Mouse (Mus musculus) forebrain, postnatal 0 days (tissue): ENCODE results near the gene Gabrr2. TPM values are rescaled to one million over a fixed set of nuclear protein-coding genes. Genes with fewer than 3 reads are reported as not detected.

Experiments
- ATAC-seq: fragments of 200-750 bp; cut with Nextera tagmentation; 2 replicates; pipeline ENCODE4 v1.8.0; 2017; ENCODE audit warnings: mild to moderate bottlenecking, moderate library complexity
- DNase-seq: peaks from one replicate; pipeline ENCODE4 v3.0.0-alpha.2; 2015
- H3K27ac ChIP-seq: fragments of 300-500 bp; sonication (generic); 2 replicates; pipeline ENCODE4 v1.5.1; 2014; ENCODE audit warnings: low read depth, mild to moderate bottlenecking, antibody characterized with exemption, low read length, moderate library complexity, mixed read lengths
- H3K27me3 ChIP-seq: fragments of 300-500 bp; sonication (generic); 2 replicates; pipeline ENCODE4 v1.6.1; 2014; ENCODE audit warnings: mild to moderate bottlenecking, low read length, mixed read lengths; ENCODE audit not compliant: insufficient read depth
- H3K36me3 ChIP-seq: fragments of 300-500 bp; sonication (generic); 2 replicates; pipeline ENCODE4 v1.6.1; 2014; ENCODE audit warnings: mild to moderate bottlenecking, moderate library complexity; ENCODE audit not compliant: insufficient read depth
- H3K4me1 ChIP-seq: fragments of 300-500 bp; sonication (generic); 2 replicates; pipeline ENCODE4 v1.6.1; 2014; ENCODE audit warnings: antibody characterized with exemption; ENCODE audit not compliant: insufficient read depth
- H3K4me2 ChIP-seq: fragments of 300-500 bp; sonication (generic); 2 replicates; pipeline ENCODE4 v1.6.1; 2014; ENCODE audit warnings: low read depth, mild to moderate bottlenecking, moderate library complexity
- H3K4me3 ChIP-seq: fragments of 300-500 bp; sonication (generic); 2 replicates; pipeline ENCODE4 v1.5.1; 2014; ENCODE audit warnings: low read depth, low read length, mixed read lengths
- H3K9ac ChIP-seq: fragments of 300-500 bp; sonication (generic); 2 replicates; pipeline ENCODE4 v1.6.1; 2014; ENCODE audit warnings: mild to moderate bottlenecking
- H3K9me3 ChIP-seq: fragments of 300-500 bp; sonication (generic); 2 replicates; pipeline ENCODE4 v1.6.1; 2016; ENCODE audit warnings: low read length
- CTCF ChIP-seq: sonication (generic); IDR thresholded peaks from 2 replicates; pipeline ENCODE4 v1.5.1; 2016; ENCODE audit warnings: antibody characterized with exemption, control low read depth, low read depth
- WGBS: fragments of 180-500 bp; shearing (Covaris S2); extraction: QIAGEN DNeasy Blood & Tissue Kit; methylation state at CpG from one replicate; pipeline ENCODE4 v1.1.7; 2014; 5-methylcytosine and 5-hydroxymethylcytosine counted together
- polyA plus RNA-seq: library from polyadenylated mRNA; unstranded; fragments of >200 nt; fragmentation: Nextera tagmentation; extraction: Ambion mirVana; gene quantifications from 2 replicates; pipeline ENCODE4 v1.2.1, GENCODE M21; 2015
- total RNA-seq: library from RNA; depleted of rRNA; stranded (reverse); fragments of >200 nt; gene quantifications from 2 replicates; pipeline ENCODE4 v1.2.3, GENCODE M21; 2014

The Gabrr2 gene
- total and polyA plus RNA-seq, 2 experiments from 2014 or later = not detected

DNA sequence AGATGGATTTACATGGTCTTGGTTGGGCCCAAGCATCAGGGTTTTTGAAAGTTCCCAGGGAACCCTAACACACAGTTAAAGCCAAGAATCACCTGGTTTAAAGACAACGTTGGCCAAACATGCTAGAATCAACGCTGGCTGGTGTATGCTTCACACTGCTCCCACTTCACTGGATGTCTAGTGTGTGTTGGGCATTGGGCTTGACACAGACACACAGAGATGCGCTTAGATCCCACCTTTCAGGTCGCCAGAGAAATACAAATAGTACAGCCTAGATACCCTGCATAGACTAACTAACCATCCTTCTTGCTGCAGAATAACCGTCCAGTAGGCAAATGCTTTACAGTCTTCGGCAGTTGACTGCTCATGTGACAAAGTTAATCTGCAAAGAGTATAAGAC is 7.5 kb downstream of the Gabrr2 start:
- H3K27ac ChIP-seq = no peak overlapping the region
- no peak for ATAC-seq
- no peak overlapping the region for H3K4me2 ChIP-seq
- no peaks in the 10 kb centered on the region for H3K4me1 ChIP-seq
- no peaks in the 10 kb centered on the region for H3K27me3 ChIP-seq
- no peak for TF ChIP-seq CTCF
- 90% methylated on average over 6 of the region's 6 CpGs for WGBS
- DNase-seq = no peak
- no peak overlapping the region for H3K9ac ChIP-seq
- no peaks in the 10 kb centered on the region for H3K9me3 ChIP-seq
- H3K36me3 ChIP-seq = no peaks in the 10 kb centered on the region
- H3K4me3 ChIP-seq = no peak overlapping the region

DNA sequence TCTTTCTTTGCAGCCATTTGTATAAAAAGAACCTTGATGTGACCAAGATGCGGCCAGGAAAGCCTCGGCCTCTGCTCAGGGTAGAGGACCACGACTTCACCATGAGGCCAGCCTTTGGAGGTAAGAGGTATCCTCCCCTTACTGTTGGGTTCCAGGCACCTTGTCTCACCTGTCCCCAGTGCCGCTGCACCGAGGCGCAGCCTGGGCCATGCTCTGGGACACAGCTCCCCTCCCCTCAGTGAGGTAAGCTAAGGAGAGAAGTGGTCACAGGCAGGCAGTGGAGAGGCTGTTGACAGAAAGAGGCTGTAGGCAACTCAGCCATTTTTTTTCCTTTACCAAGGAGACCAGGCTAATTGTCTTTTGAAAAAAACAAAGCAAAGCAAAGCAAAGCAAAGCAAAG is 8.5 kb downstream of the Gabrr2 start:
- Histone ChIP-seq H3K4me3 (no peak overlapping the region), H3K4me1 (no peaks in the 10 kb centered on the region), H3K27ac (no peak overlapping the region), H3K4me2 (no peak overlapping the region), H3K36me3 (no peaks in the 10 kb centered on the region), H3K9me3 (no peaks in the 10 kb centered on the region), H3K9ac (no peak overlapping the region), H3K27me3 (no peaks in the 10 kb centered on the region)
- ATAC-seq (no peak), DNase-seq (no peak)
- 90% methylated on average over 6 of the region's 6 CpGs for WGBS
- no peak for TF ChIP-seq CTCF

DNA sequence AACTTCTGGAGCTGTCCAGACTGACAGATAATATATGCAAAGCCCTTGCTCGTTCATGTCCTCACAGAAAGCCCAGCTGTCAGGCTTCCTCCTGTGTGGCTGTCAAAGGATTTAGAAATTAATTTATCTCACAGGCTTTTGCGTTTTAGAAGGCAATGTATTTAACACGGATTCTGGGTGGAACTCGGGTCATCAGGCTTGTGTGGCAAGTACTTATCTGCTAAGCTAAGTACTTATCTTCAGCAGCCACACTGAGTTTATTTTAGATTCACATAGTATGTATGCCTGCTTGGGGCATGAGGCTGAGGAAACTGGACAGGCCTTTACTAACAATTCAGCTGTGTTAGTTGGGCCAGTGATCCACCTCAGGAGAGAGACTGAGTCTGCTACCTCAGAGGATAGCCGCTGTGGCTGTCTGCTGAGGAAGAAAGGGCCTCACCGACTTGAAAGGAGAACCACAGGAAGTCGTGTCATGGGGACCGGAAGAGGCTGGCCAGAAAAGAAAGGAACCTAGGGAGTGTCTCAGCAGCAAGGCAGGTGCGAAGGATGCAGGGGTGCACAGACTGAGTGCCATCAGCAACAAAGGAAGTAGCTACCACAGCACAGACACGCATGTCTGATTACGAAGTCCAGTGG is 9.8 kb downstream of the Gabrr2 start:
- no peak for TF ChIP-seq CTCF
- no peak overlapping the region for H3K4me2 ChIP-seq
- DNase-seq (no peak), ATAC-seq (no peak)
- H3K4me1 ChIP-seq = no peaks in the 10 kb centered on the region
- WGBS = 42% methylated on average over 11 of the region's 11 CpGs
- no peak overlapping the region for H3K4me3 ChIP-seq
- no peak overlapping the region for H3K9ac ChIP-seq
- no peaks in the 10 kb centered on the region for H3K36me3 ChIP-seq
- no peaks in the 10 kb centered on the region for H3K27me3 ChIP-seq
- no peaks in the 10 kb centered on the region for H3K9me3 ChIP-seq
- no peak overlapping the region for H3K27ac ChIP-seq

GRCm38 (mm10) chr4:33074406-33074805 is 11.6 kb downstream of the Gabrr2 start:
- no peak overlapping the region for H3K4me3 ChIP-seq
- no peak for TF ChIP-seq CTCF
- no peaks in the 10 kb centered on the region for H3K9me3 ChIP-seq
- H3K4me2 ChIP-seq = no peak overlapping the region
- H3K27me3 ChIP-seq = no peaks in the 10 kb centered on the region
- no peak overlapping the region for H3K9ac ChIP-seq
- no peaks in the 10 kb centered on the region for H3K4me1 ChIP-seq
- 89% methylated on average over 4 of the region's 4 CpGs for WGBS
- DNase-seq (no peak), ATAC-seq (no peak)
- no peak overlapping the region for H3K27ac ChIP-seq
- H3K36me3 ChIP-seq = no peaks in the 10 kb centered on the region

GRCm38 (mm10) chr4:33074851-33075250 is 12.1 kb downstream of the Gabrr2 start:
- DNase-seq = no peak
- Histone ChIP-seq H3K36me3 (no peaks in the 10 kb centered on the region), H3K4me1 (no peaks in the 10 kb centered on the region), H3K4me2 (no peak overlapping the region), H3K27me3 (no peaks in the 10 kb centered on the region), H3K27ac (no peak overlapping the region), H3K9me3 (no peaks in the 10 kb centered on the region), H3K4me3 (no peak overlapping the region), H3K9ac (no peak overlapping the region)
- 81% methylated on average over 5 of the region's 5 CpGs for WGBS
- no peak for TF ChIP-seq CTCF
- ATAC-seq = no peak

DNA sequence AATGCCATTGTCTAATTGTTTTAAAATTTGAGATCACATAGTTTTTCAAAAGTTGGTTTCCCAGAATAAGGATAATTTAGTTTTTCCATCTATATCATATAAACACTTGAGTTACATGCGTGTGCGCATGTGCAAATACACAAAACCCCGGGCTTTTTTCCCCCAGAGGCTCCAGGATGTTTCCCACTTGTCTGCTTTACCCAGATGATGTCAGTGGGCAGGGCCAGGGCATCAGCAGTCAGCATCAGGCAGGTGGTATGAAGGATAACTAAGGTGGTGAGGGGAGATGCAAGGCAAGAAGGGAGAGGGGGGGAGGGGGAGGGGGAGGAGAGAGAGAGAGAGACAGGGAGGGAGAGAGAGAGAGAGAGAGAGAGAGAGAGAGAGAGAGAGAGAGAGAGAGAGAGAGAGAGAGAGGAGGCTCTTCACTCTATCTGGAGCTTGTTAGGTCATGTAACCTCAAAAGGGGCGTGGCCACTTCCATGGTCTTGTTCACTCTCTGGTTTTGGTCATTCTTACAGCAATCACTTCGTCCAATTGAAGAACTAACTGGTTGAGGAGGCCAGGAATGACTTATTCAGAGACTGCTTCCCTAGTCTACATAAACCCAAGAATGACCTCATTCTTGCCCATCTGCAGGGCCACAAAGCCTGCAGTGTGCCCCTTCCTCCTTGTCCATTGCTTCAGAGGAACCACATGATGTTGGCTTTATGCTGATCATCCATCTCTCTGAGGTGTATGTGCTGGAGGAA is 13.2 kb downstream of the Gabrr2 start:
- no peak overlapping the region for H3K4me3 ChIP-seq
- H3K36me3 ChIP-seq = no peaks in the 10 kb centered on the region
- DNase-seq = no peak
- H3K9ac ChIP-seq = no peak overlapping the region
- H3K4me2 ChIP-seq = no peak overlapping the region
- 90% methylated on average over 5 of the region's 5 CpGs for WGBS
- no peaks in the 10 kb centered on the region for H3K9me3 ChIP-seq
- no peaks in the 10 kb centered on the region for H3K4me1 ChIP-seq
- H3K27me3 ChIP-seq = no peaks in the 10 kb centered on the region
- ATAC-seq = no peak
- TF ChIP-seq CTCF = no peak
- no peak overlapping the region for H3K27ac ChIP-seq

DNA sequence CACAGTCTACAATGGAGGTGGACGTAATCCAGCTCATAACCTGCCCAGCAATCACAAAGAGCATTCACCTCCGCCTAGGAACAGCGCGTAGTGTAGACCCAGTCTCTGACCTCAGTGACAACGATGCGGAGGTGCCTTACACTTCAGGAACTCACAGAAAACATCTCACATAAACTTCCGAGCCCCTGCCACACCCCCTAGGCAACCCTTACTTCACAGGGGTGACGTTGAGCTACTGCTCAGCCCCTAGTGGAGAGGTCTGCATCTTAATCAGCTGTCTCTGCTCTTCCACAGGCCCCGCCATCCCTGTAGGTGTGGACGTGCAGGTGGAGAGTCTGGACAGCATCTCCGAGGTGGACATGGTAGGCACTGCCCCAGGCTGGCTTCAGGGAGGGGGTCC is 14.4 kb downstream of the Gabrr2 start:
- TF ChIP-seq CTCF = no peak
- Histone ChIP-seq H3K27me3 (no peaks in the 10 kb centered on the region), H3K4me3 (no peak overlapping the region), H3K36me3 (no peaks in the 10 kb centered on the region), H3K4me1 (no peaks in the 10 kb centered on the region), H3K9ac (no peak overlapping the region), H3K27ac (no peak overlapping the region), H3K4me2 (no peak overlapping the region), H3K9me3 (no peaks in the 10 kb centered on the region)
- no peak for DNase-seq
- 82% methylated on average over 11 of the region's 11 CpGs for WGBS
- ATAC-seq = no peak
